Mouse (Mus musculus): ENCODE data around the gene Arfip2.

- no peak for TF ChIP-seq CTCF (IDR thresholded peaks at IDR 0.05; ENCODE audit: extremely low read depth, insufficient read depth, low read length)
- no peak for TF ChIP-seq POLR2A (IDR thresholded peaks at IDR 0.05; ENCODE audit: extremely low read depth, insufficient read depth, low read length)
Measured at GRCm38 (mm10) chr7:105632551-105632972, 7.7 kb downstream of the Arfip2 start.
